Mouse (Mus musculus): ENCODE data around the gene Dact3.

DNA sequence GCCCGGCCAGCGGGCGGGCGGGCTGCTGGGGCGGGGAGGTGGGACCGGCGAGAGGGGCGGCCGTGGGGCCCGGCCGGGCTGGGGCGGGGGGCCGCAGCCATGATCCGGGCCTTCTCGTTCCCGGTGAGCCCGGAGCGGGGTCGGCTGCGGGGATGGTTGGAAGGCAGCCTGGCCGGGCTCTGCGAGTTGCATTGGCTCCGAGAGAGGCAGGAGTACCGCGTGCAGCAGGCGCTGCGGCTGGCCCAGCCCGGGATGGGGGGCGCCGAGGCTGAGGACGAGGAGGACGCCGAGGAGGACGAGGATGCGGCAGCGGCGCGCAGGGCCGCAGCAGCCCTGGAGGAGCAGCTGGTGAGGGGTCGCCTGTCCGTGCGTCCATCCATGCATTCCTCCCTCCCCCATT lies 209 bp downstream of the Dact3 start:
- TF ChIP-seq CTCF (IDR thresholded peaks at IDR 0.05; ENCODE audit: borderline replicate concordance, extremely low read depth, insufficient read depth, insufficient read length), result no peak
- peak; percentile 83 for TF ChIP-seq POLR2A (IDR thresholded peaks at IDR 0.05; ENCODE audit: borderline replicate concordance, extremely low read depth, insufficient read depth, insufficient read length, poor library complexity, severe bottlenecking)
